Comparison of ENCODE assay signal across 11 mouse cellular contexts in genomic region chr11:76351624-76352011, GRCm38 (mm10). TPM values are rescaled to one million over a fixed set of nuclear protein-coding genes. Genes with fewer than 3 reads are reported as not detected.
DNase-seq lines count a peak whose midpoint lies in the region; ATAC-seq lines count a peak whose summit lies in the region.
"Had no signal": no experiment of that assay in that cellular context is flagged by ENCODE, and none has a peak within 500 bp of the region (broad histone marks: within the 10 kb centered on the region; RNA-seq: fewer than 3 reads in every experiment).

No protein-coding gene starts in this region.

- H3K9ac ChIP-seq in midbrain, embryonic 11.5 days (ENCODE audit: low read length), result no peak overlapping the region
- no peak overlapping the region for H3K9ac ChIP-seq in midbrain, embryonic 15.5 days
- H3K9ac ChIP-seq in hindbrain, embryonic 12.5 days, result no peak overlapping the region
- H3K9ac ChIP-seq in neural tube, embryonic 12.5 days, result 0 out of 2 replicates have a peak overlapping the region, but pooled peaks have one; percentile 17

- H3K27me3 ChIP-seq in midbrain, embryonic 11.5 days (ENCODE audit: control insufficient read depth, insufficient read depth, low read length), result no peaks in the 10 kb centered on the region
- no peaks in the 10 kb centered on the region for H3K27me3 ChIP-seq in midbrain, embryonic 15.5 days (replicated peaks)
- no peaks in the 10 kb centered on the region for H3K27me3 ChIP-seq in embryonic facial prominence, embryonic 10.5 days (replicated peaks; ENCODE audit: low read depth, poor library complexity, severe bottlenecking)
- no peaks in the 10 kb centered on the region for H3K27me3 ChIP-seq in hindbrain, embryonic 12.5 days
- H3K27me3 ChIP-seq in neural tube, embryonic 12.5 days (replicated peaks), result no peaks in the 10 kb centered on the region

- no peaks in the 10 kb centered on the region for H3K9me3 ChIP-seq in midbrain, embryonic 11.5 days (ENCODE audit: control insufficient read depth, low read length)
- H3K9me3 ChIP-seq in midbrain, embryonic 15.5 days, result no peaks in the 10 kb centered on the region
- H3K9me3 ChIP-seq in embryonic facial prominence, embryonic 10.5 days, result no peaks in the 10 kb centered on the region
- H3K9me3 ChIP-seq in hindbrain, embryonic 12.5 days (replicated peaks), result no peaks in the 10 kb centered on the region
- H3K9me3 ChIP-seq in neural tube, embryonic 12.5 days, result no peaks in the 10 kb centered on the region

- H3K27ac ChIP-seq in midbrain, embryonic 11.5 days (ENCODE audit: low read depth, low read length), result peak overlapping the region; percentile 40; the same call in 1 of the 2 replicates
- H3K27ac ChIP-seq in midbrain, embryonic 15.5 days, result no peak overlapping the region
- H3K27ac ChIP-seq in embryonic facial prominence, embryonic 10.5 days (replicated peaks), result peak overlapping the region; percentile 45
- 0 out of 2 replicates have a peak overlapping the region, but pooled peaks have one; percentile 25 for H3K27ac ChIP-seq in hindbrain, embryonic 12.5 days
- H3K27ac ChIP-seq in neural tube, embryonic 12.5 days, result 0 out of 2 replicates have a peak overlapping the region, but pooled peaks have one; percentile 9

- ATAC-seq in midbrain, embryonic 11.5 days (ENCODE audit: low FRiP score), result peak; percentile 25; the same call in 1 of the 2 replicates
- ATAC-seq in midbrain, embryonic 15.5 days (replicated peaks), result no peak
- no peak for ATAC-seq in hindbrain, embryonic 12.5 days (ENCODE audit: low FRiP score)
- ATAC-seq in neural tube, embryonic 12.5 days (ENCODE audit: low FRiP score, low read depth), result no peak

- H3K4me2 ChIP-seq in midbrain, embryonic 11.5 days, result no peak overlapping the region
- no peak overlapping the region for H3K4me2 ChIP-seq in midbrain, embryonic 15.5 days
- no peak overlapping the region for H3K4me2 ChIP-seq in hindbrain, embryonic 12.5 days (replicated peaks)
- peak overlapping the region; percentile 17; the same call in 1 of the 2 replicates for H3K4me2 ChIP-seq in neural tube, embryonic 12.5 days (replicated peaks)

- 12% methylated on average over 3 of the region's 3 CpGs for WGBS in midbrain, embryonic 11.5 days
- 18% methylated on average over 3 of the region's 3 CpGs for WGBS in midbrain, embryonic 15.5 days
- WGBS in embryonic facial prominence, embryonic 10.5 days, result 30% methylated on average over 3 of the region's 3 CpGs
- WGBS in hindbrain, embryonic 12.5 days, result 15% methylated on average over 3 of the region's 3 CpGs
- WGBS in neural tube, embryonic 12.5 days, result 14% methylated on average over 3 of the region's 3 CpGs

- peak; percentile 85 for DNase-seq in midbrain, embryonic 11.5 days (ENCODE audit: low spot score, missing footprints)
- DNase-seq in embryonic facial prominence, embryonic 10.5 days (ENCODE audit: low spot score), result no peak
- DNase-seq in urinary bladder, postnatal 14 days (ENCODE audit: low spot score), result no peak
- no peak for DNase-seq in MN1 (ENCODE audit: low spot score)
- DNase-seq: adrenal gland, postnatal 10 days; cerebellum, postnatal 36 days; heart, adult 18-20 months; lung, postnatal 14 days had no signal

- H3K36me3 ChIP-seq in midbrain, embryonic 11.5 days (ENCODE audit: control insufficient read depth, insufficient read depth, low read length), result no peaks in the 10 kb centered on the region
- H3K36me3 ChIP-seq in midbrain, embryonic 15.5 days (replicated peaks), result no peaks in the 10 kb centered on the region
- peaks cover 8% of the 10 kb centered on the region; the same call in 1 of the 2 replicates for H3K36me3 ChIP-seq in embryonic facial prominence, embryonic 10.5 days (replicated peaks)
- H3K36me3 ChIP-seq in hindbrain, embryonic 12.5 days, result no peaks in the 10 kb centered on the region
- no peaks in the 10 kb centered on the region for H3K36me3 ChIP-seq in neural tube, embryonic 12.5 days

- H3K4me3 ChIP-seq in midbrain, embryonic 11.5 days (ENCODE audit: low read depth, low read length), result no peak overlapping the region
- no peak overlapping the region for H3K4me3 ChIP-seq in midbrain, embryonic 15.5 days
- no peak overlapping the region for H3K4me3 ChIP-seq in embryonic facial prominence, embryonic 10.5 days
- H3K4me3 ChIP-seq in hindbrain, embryonic 12.5 days, result no peak overlapping the region
- no peak overlapping the region for H3K4me3 ChIP-seq in neural tube, embryonic 12.5 days

- H3K4me1 ChIP-seq in midbrain, embryonic 11.5 days (ENCODE audit: control insufficient read depth, insufficient read depth, low read length), result peaks cover 50% of the 10 kb centered on the region
- peaks cover 30% of the 10 kb centered on the region for H3K4me1 ChIP-seq in midbrain, embryonic 15.5 days
- H3K4me1 ChIP-seq in embryonic facial prominence, embryonic 10.5 days, result peaks cover 82% of the 10 kb centered on the region
- H3K4me1 ChIP-seq in hindbrain, embryonic 12.5 days, result peaks cover 63% of the 10 kb centered on the region
- peaks cover 62% of the 10 kb centered on the region for H3K4me1 ChIP-seq in neural tube, embryonic 12.5 days

RNA-seq across cellular contexts. Expression of gene Nxn, which starts 47.3 kb away (rescaled TPM):
- 43.8 and 51.3 TPM in 2 replicates for polyA plus RNA-seq in midbrain, embryonic 11.5 days (2014; fragmentation: Nextera tagmentation; extraction: Ambion mirVana)
- polyA plus RNA-seq in midbrain, embryonic 15.5 days (2015; fragmentation: Nextera tagmentation; extraction: Ambion mirVana), result 22.3 and 23.1 TPM in 2 replicates
- polyA plus RNA-seq in embryonic facial prominence, embryonic 10.5 days (2016; fragmentation: Nextera tagmentation; extraction: Ambion mirVana), result 41.1 and 42.0 TPM in 2 replicates
- 54.3 and 57.3 TPM in 2 replicates for polyA plus RNA-seq in hindbrain, embryonic 12.5 days (2016; fragmentation: Nextera tagmentation; extraction: Ambion mirVana)
- polyA plus RNA-seq in neural tube, embryonic 12.5 days (2016; fragmentation: Nextera tagmentation; extraction: Ambion mirVana), result 64.1 and 64.4 TPM in 2 replicates

RNA-seq across cellular contexts. Expression of gene Timm22, which starts 55.1 kb away (rescaled TPM):
- 117 and 118 TPM in 2 replicates for polyA plus RNA-seq in midbrain, embryonic 11.5 days (2014; fragmentation: Nextera tagmentation; extraction: Ambion mirVana)
- 103 and 109 TPM in 2 replicates for polyA plus RNA-seq in midbrain, embryonic 15.5 days (2015; fragmentation: Nextera tagmentation; extraction: Ambion mirVana)
- polyA plus RNA-seq in embryonic facial prominence, embryonic 10.5 days (2016; fragmentation: Nextera tagmentation; extraction: Ambion mirVana), result 135 and 144 TPM in 2 replicates
- polyA plus RNA-seq in hindbrain, embryonic 12.5 days (2016; fragmentation: Nextera tagmentation; extraction: Ambion mirVana), result 111 and 113 TPM in 2 replicates
- polyA plus RNA-seq in neural tube, embryonic 12.5 days (2016; fragmentation: Nextera tagmentation; extraction: Ambion mirVana), result 120 and 132 TPM in 2 replicates
